Comparison of ENCODE assay signal across 11 mouse cellular contexts in the genomic region with DNA sequence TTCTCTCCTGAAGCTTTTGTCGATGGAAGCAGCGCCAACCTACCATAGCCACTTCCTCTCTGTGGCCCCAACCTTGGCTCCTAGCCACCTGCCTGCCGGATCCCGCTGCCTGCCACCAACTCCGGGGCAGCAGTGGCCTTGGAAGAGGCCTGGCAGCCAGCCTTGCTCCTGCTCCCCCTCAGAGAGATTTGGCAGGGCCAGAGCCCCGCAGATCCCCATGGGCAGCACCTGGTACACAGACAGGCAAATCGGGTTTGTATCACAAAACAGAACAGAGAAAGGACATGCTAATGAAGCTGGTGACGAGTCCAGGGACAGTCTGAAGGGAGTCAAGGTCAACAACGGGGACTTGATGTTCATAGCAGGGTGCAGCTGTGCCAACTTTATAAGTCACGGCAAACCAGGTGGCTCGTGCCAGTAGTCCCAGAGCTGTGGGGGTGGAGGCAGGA. TPM values are rescaled to one million over a fixed set of nuclear protein-coding genes. Genes with fewer than 3 reads are reported as not detected.
DNase-seq lines count a peak whose midpoint lies in the region; ATAC-seq and TF ChIP-seq lines count a peak whose summit lies in the region.
"Had no signal": no experiment of that assay in that cellular context is flagged by ENCODE, and none has a peak within 500 bp of the region (broad histone marks: within the 10 kb centered on the region; RNA-seq: fewer than 3 reads in every experiment).

No protein-coding gene starts in this region.

- no peaks in the 10 kb centered on the region for H3K36me3 ChIP-seq in liver, adult 2 months (ENCODE audit: control insufficient read depth, insufficient read depth, low read length)
- H3K36me3 ChIP-seq in liver, embryonic 11.5 days (ENCODE audit: control insufficient read depth, insufficient read depth, low read length): no peaks in the 10 kb centered on the region
- H3K36me3 ChIP-seq in hindbrain, embryonic 11.5 days (ENCODE audit: control insufficient read depth, insufficient read depth, low read length): no peaks in the 10 kb centered on the region
- no peaks in the 10 kb centered on the region for H3K36me3 ChIP-seq in midbrain, embryonic 16.5 days (ENCODE audit: control insufficient read depth, insufficient read depth, low read length)
- H3K36me3 ChIP-seq: embryonic facial prominence, embryonic 13.5 days; neural tube, embryonic 15.5 days had no signal

- no peak for ATAC-seq in liver, embryonic 11.5 days (replicated peaks; ENCODE audit: low FRiP score)
- ATAC-seq in hindbrain, embryonic 11.5 days (ENCODE audit: low FRiP score): no peak
- no peak for ATAC-seq in midbrain, embryonic 16.5 days
- ATAC-seq: hindbrain, embryonic 16.5 days had no signal

- H3K79me2 ChIP-seq in liver, adult 2 months (ENCODE audit: control insufficient read depth, insufficient read depth, low read length): no peaks in the 10 kb centered on the region

- H3K9ac ChIP-seq in liver, adult 2 months (ENCODE audit: low read depth, low read length): peak overlapping the region; percentile 51
- no peak overlapping the region for H3K9ac ChIP-seq in liver, embryonic 11.5 days (ENCODE audit: low read depth, low read length)
- no peak overlapping the region for H3K9ac ChIP-seq in hindbrain, embryonic 11.5 days (ENCODE audit: low read depth, low read length)
- H3K9ac ChIP-seq in midbrain, embryonic 16.5 days (ENCODE audit: low read depth, low read length): no peak overlapping the region
- H3K9ac ChIP-seq: embryonic facial prominence, embryonic 13.5 days; neural tube, embryonic 15.5 days had no signal

- peaks cover 4% of the 10 kb centered on the region; the same call in 1 of the 2 replicates for H3K9me3 ChIP-seq in liver, embryonic 11.5 days (ENCODE audit: control insufficient read depth, low read length)
- H3K9me3 ChIP-seq in hindbrain, embryonic 11.5 days (ENCODE audit: control insufficient read depth, low read length): no peaks in the 10 kb centered on the region
- H3K9me3 ChIP-seq in midbrain, embryonic 16.5 days (replicated peaks; ENCODE audit: control insufficient read depth, low read length, poor library complexity, severe bottlenecking): no peaks in the 10 kb centered on the region
- H3K9me3 ChIP-seq: embryonic facial prominence, embryonic 13.5 days; neural tube, embryonic 15.5 days had no signal

- H3K4me2 ChIP-seq in liver, embryonic 11.5 days: no peak overlapping the region
- H3K4me2 ChIP-seq in hindbrain, embryonic 11.5 days (replicated peaks; ENCODE audit: low read depth, low read length): no peak overlapping the region
- H3K4me2 ChIP-seq in midbrain, embryonic 16.5 days (ENCODE audit: low read length): no peak overlapping the region
- H3K4me2 ChIP-seq: embryonic facial prominence, embryonic 13.5 days; neural tube, embryonic 15.5 days had no signal

- peak overlapping the region; percentile 85 for H3K27ac ChIP-seq in liver, adult 2 months (replicated peaks; ENCODE audit: insufficient read depth, low read depth, low read length)
- no peak overlapping the region for H3K27ac ChIP-seq in liver, embryonic 11.5 days (ENCODE audit: low read depth, low read length)
- no peak overlapping the region for H3K27ac ChIP-seq in hindbrain, embryonic 11.5 days (ENCODE audit: low read depth, low read length)
- H3K27ac ChIP-seq in midbrain, embryonic 16.5 days (ENCODE audit: low read length): no peak overlapping the region
- H3K27ac ChIP-seq: embryonic facial prominence, embryonic 13.5 days; neural tube, embryonic 15.5 days had no signal

- TF ChIP-seq POLR2A in liver, adult 2 months (IDR thresholded peaks at IDR 0.05; ENCODE audit: extremely low read depth, insufficient read depth, low read length): 0 out of 2 replicates have a peak, but pooled peaks have one; percentile 21

- no peak for TF ChIP-seq CTCF in liver, adult 2 months (IDR thresholded peaks at IDR 0.05; ENCODE audit: low read depth, low read length)

- H3K4me3 ChIP-seq in liver, adult 2 months (ENCODE audit: insufficient read depth, low read depth, low read length): no peak overlapping the region
- no peak overlapping the region for H3K4me3 ChIP-seq in liver, embryonic 11.5 days (ENCODE audit: low read depth, low read length)
- H3K4me3 ChIP-seq in hindbrain, embryonic 11.5 days (ENCODE audit: low read depth, low read length): no peak overlapping the region
- no peak overlapping the region for H3K4me3 ChIP-seq in midbrain, embryonic 16.5 days (ENCODE audit: low read depth, low read length)
- H3K4me3 ChIP-seq: embryonic facial prominence, embryonic 13.5 days; neural tube, embryonic 15.5 days had no signal

- WGBS in liver, adult 2 months: 11% methylated on average over 11 of the region's 11 CpGs
- 74% methylated on average over 11 of the region's 11 CpGs for WGBS in liver, embryonic 11.5 days
- WGBS in hindbrain, embryonic 11.5 days: 80% methylated on average over 11 of the region's 11 CpGs
- 77% methylated on average over 11 of the region's 11 CpGs for WGBS in midbrain, embryonic 16.5 days

- no peaks in the 10 kb centered on the region for H3K27me3 ChIP-seq in liver, adult 2 months (ENCODE audit: control insufficient read depth, insufficient read depth, low read length)
- no peaks in the 10 kb centered on the region for H3K27me3 ChIP-seq in liver, embryonic 11.5 days (replicated peaks; ENCODE audit: control insufficient read depth, insufficient read depth, low read length)
- H3K27me3 ChIP-seq in hindbrain, embryonic 11.5 days (ENCODE audit: control insufficient read depth, insufficient read depth, low read length): no peaks in the 10 kb centered on the region
- no peaks in the 10 kb centered on the region for H3K27me3 ChIP-seq in midbrain, embryonic 16.5 days (ENCODE audit: control insufficient read depth, insufficient read depth, low read depth, low read length)
- H3K27me3 ChIP-seq: embryonic facial prominence, embryonic 13.5 days; neural tube, embryonic 15.5 days had no signal

- DNase-seq in liver, adult 2 months (ENCODE audit: extremely low read depth, low read depth, low spot score): peak; percentile 99
- no peak for DNase-seq in liver, embryonic 11.5 days (ENCODE audit: low spot score)
- peak; percentile 86 for DNase-seq in adrenal gland, adult 8-10 months
- peak; percentile 90 to 92 for DNase-seq in cerebellum, postnatal 25 days
- peak; percentile 77 to 93 for DNase-seq in kidney, postnatal 25 days
- DNase-seq in thymus, postnatal 25 days: no peak
- DNase-seq in hindbrain, embryonic 11.5 days (ENCODE audit: low spot score): no peak

- H3K4me1 ChIP-seq in liver, adult 2 months (ENCODE audit: control insufficient read depth, insufficient read depth, low read length): peaks cover 34% of the 10 kb centered on the region
- no peaks in the 10 kb centered on the region for H3K4me1 ChIP-seq in liver, embryonic 11.5 days (replicated peaks; ENCODE audit: control insufficient read depth, insufficient read depth, low read length)
- no peaks in the 10 kb centered on the region for H3K4me1 ChIP-seq in hindbrain, embryonic 11.5 days (replicated peaks; ENCODE audit: control insufficient read depth, insufficient read depth, low read length)
- no peaks in the 10 kb centered on the region for H3K4me1 ChIP-seq in midbrain, embryonic 16.5 days (ENCODE audit: control insufficient read depth, insufficient read depth, low read length)
- H3K4me1 ChIP-seq: embryonic facial prominence, embryonic 13.5 days; neural tube, embryonic 15.5 days had no signal

RNA-seq across cellular contexts. Expression of gene Nr0b2, which starts 10.0 kb away (rescaled TPM):
- total RNA-seq in liver, adult 2 months (2014; rRNA removed): 25.7 and 52.4 TPM in 2 replicates
- 164 and 300 TPM in 2 replicates for polyA plus RNA-seq in liver, adult 2 months (2012; rRNA removed)
- 0.89 and 1.1 TPM in 2 replicates for polyA plus RNA-seq in liver, embryonic 11.5 days (2014; fragmentation: Nextera tagmentation; extraction: Ambion mirVana)
- total RNA-seq in adrenal gland, adult 8-10 months (2022): 10 to 100 TPM; 39.6 to 62.0 (median 48.8) TPM
- not detected in 2 replicates for polyA plus RNA-seq in hindbrain, embryonic 11.5 days (2014; fragmentation: Nextera tagmentation; extraction: Ambion mirVana)
- not detected in 2 replicates for polyA plus RNA-seq in midbrain, embryonic 16.5 days (2015; fragmentation: Nextera tagmentation; extraction: Ambion mirVana)
- polyA plus RNA-seq: embryonic facial prominence, embryonic 13.5 days; hindbrain, embryonic 16.5 days had no signal

RNA-seq across cellular contexts. Expression of gene Gpatch3, which starts 11.4 kb away (rescaled TPM):
- 3.8 and 4.3 TPM in 2 replicates for total RNA-seq in liver, adult 2 months (2014; rRNA removed)
- polyA plus RNA-seq in liver, adult 2 months (2012; rRNA removed): 3.8 and 4.2 TPM in 2 replicates
- polyA plus RNA-seq in liver, embryonic 11.5 days (2014; fragmentation: Nextera tagmentation; extraction: Ambion mirVana): 8.7 and 10.0 TPM in 2 replicates
- 10 to 100 TPM in 2 of 4 experiments, 1 to 10 TPM in 2; 6.1 to 15.6 (median 9.6) TPM for total RNA-seq in adrenal gland, adult 8-10 months (2022)
- 6.9 and 8.9 TPM in 2 replicates for polyA plus RNA-seq in hindbrain, embryonic 11.5 days (2014; fragmentation: Nextera tagmentation; extraction: Ambion mirVana)
- 6.1 and 6.5 TPM in 2 replicates for polyA plus RNA-seq in midbrain, embryonic 16.5 days (2015; fragmentation: Nextera tagmentation; extraction: Ambion mirVana)

RNA-seq across cellular contexts. Expression of gene Nudc, which starts 17.4 kb away (rescaled TPM):
- total RNA-seq in liver, adult 2 months (2014; rRNA removed): 48.1 and 50.6 TPM in 2 replicates
- polyA plus RNA-seq in liver, adult 2 months (2012; rRNA removed): 44.3 and 48.7 TPM in 2 replicates
- polyA plus RNA-seq in liver, embryonic 11.5 days (2014; fragmentation: Nextera tagmentation; extraction: Ambion mirVana): 362 and 377 TPM in 2 replicates
- total RNA-seq in adrenal gland, adult 8-10 months (2022): 100 to 1,000 TPM; 135 to 175 (median 167) TPM
- polyA plus RNA-seq in hindbrain, embryonic 11.5 days (2014; fragmentation: Nextera tagmentation; extraction: Ambion mirVana): 315 and 324 TPM in 2 replicates
- polyA plus RNA-seq in midbrain, embryonic 16.5 days (2015; fragmentation: Nextera tagmentation; extraction: Ambion mirVana): 247 and 263 TPM in 2 replicates

RNA-seq across cellular contexts. Expression of gene Gpn2, which starts 21.0 kb away (rescaled TPM):
- 8.9 and 10.1 TPM in 2 replicates for total RNA-seq in liver, adult 2 months (2014; rRNA removed)
- polyA plus RNA-seq in liver, adult 2 months (2012; rRNA removed): 35.0 and 38.2 TPM in 2 replicates
- polyA plus RNA-seq in liver, embryonic 11.5 days (2014; fragmentation: Nextera tagmentation; extraction: Ambion mirVana): 23.4 and 24.8 TPM in 2 replicates
- total RNA-seq in adrenal gland, adult 8-10 months (2022): 10 to 100 TPM; 17.0 to 19.4 (median 18.5) TPM
- polyA plus RNA-seq in hindbrain, embryonic 11.5 days (2014; fragmentation: Nextera tagmentation; extraction: Ambion mirVana): 25.9 and 29.3 TPM in 2 replicates
- 16.1 and 17.0 TPM in 2 replicates for polyA plus RNA-seq in midbrain, embryonic 16.5 days (2015; fragmentation: Nextera tagmentation; extraction: Ambion mirVana)

RNA-seq across cellular contexts. Expression of gene Sfn, which starts 38.8 kb away (rescaled TPM):
- 0.55 and 0.81 TPM in 2 replicates for total RNA-seq in liver, adult 2 months (2014; rRNA removed)
- polyA plus RNA-seq in liver, adult 2 months (2012; rRNA removed): 0.54 and 0.77 TPM in 2 replicates
- polyA plus RNA-seq in liver, embryonic 11.5 days (2014; fragmentation: Nextera tagmentation; extraction: Ambion mirVana): 1.7 and 3.5 TPM in 2 replicates
- total RNA-seq in adrenal gland, adult 8-10 months (2022): 1 to 10 TPM; 2.0 to 3.0 (median 2.3) TPM
- polyA plus RNA-seq in hindbrain, embryonic 11.5 days (2014; fragmentation: Nextera tagmentation; extraction: Ambion mirVana): 19.5 and 29.6 TPM in 2 replicates
- 1.1 and 1.2 TPM in 2 replicates for polyA plus RNA-seq in midbrain, embryonic 16.5 days (2015; fragmentation: Nextera tagmentation; extraction: Ambion mirVana)

Comparison
In these comparisons a context has a peak if more than half of its experiments do, and no peak if none do; other contexts are left out.
1. DNase-seq: peak in liver, adult 2 months (single experiment), adrenal gland, adult 8-10 months (single experiment), cerebellum, postnatal 25 days (2 of 2) and kidney, postnatal 25 days (2 of 2); none in liver, embryonic 11.5 days (single experiment), thymus, postnatal 25 days (single experiment) and hindbrain, embryonic 11.5 days (single experiment).
2. RNA of gene Nr0b2, which starts 10.0 kb away (polyA plus RNA-seq): 164 to 300 TPM in liver, adult 2 months; 0.89 to 1.1 TPM in liver, embryonic 11.5 days, not detected in hindbrain, embryonic 11.5 days and not detected in midbrain, embryonic 16.5 days; every median in the first group is over 10 times any median in the second.